Mouse (Mus musculus) G1E (cell line): ENCODE measurements at regions not wholly inside any gene's neighbourhood (a gene's known extent, or its start where the extent isn't known, plus 50 kb on each side); places are given as distances from the start of the nearest gene placed in this dataset.

Experiments used
- CTCF ChIP-seq: IDR thresholded peaks from 2 replicates; pipeline ENCODE4 v1.5.1; 2012; ENCODE audit warnings: low read depth, low read length, inconsistent platforms, mixed read lengths
- TAL1 ChIP-seq: conservative IDR thresholded peaks from 2 replicates; pipeline ENCODE4 v1.6.1; 2012; ENCODE audit warnings: low read depth, low read length, inconsistent platforms, mixed read lengths

DNA sequence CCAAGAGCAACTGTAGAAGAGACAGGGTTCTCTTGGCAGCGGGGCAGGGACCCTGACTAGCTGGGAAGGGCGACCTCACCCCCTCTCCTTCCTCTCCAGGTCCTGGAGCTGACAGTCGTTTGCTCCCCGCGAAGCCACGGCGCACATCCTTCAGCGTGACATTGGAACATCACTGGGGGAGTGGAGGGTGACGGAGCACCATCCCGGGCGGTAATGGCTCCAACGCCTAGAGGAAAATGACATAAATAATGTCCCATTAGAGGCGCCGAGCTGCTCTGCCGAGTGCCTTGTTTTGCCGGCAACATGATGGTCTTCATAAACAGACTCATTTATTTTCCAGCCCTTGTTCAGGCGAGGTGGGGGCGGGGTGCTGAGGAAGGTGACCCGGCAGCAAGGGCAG lies 62.3 kb upstream of the Ctnnbl1 start:
- TF ChIP-seq CTCF (no peak), TAL1 (no peak)
